Mouse (Mus musculus) thymus, postnatal 25 days (tissue): Measurements from ENCODE around the gene Ism2.
"Not testable (repeated sequence)": the region's sequence is repeated elsewhere in the genome, so short reads cannot be mapped to it uniquely, and the experiment has no call there.

ENCODE experiments used
- DNase-seq: peaks from one replicate; pipeline ENCODE4 v3.0.0; 2022

Gene Ism2

DNA sequence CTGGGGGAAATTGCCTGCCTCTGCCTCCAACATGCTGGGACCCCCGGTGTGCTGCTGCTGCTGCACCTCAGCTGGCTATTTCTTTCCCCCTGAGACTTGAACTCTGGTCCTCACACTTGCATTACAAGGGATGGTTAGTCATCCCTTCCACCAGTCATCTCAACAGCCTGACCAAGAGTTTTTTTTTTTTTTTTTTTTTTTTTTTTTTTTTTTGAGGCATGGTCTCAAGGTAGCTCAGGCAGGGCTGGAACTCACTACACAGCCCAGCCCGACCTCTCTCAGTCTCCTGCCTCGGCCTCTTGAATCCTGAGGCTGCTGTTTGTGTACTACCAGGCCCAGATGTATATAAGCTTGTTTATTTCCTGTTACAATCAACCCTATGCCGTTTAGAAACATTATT, 15.2 kb downstream of the Ism2 start:
- DNase-seq = no peak

DNA sequence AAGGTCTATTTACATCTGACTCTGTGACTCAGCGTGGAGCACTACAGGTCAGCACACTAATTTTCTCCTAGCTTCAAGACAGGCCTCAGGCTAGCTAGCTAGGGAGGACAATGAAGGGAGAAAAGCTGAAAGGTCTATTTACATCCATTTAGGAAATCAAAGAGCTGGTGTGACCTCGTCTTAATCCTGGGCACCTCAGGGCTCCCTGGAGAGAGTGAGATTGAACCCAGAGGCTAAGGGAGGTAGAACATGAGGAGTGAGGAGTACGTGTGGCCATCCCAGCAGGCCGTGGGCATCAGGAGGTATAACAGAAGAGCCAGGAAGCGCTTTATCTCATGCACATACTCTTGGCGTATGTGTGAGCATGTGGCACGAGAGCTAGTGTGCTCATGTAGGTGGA, 15.8 kb downstream of the Ism2 start:
- no peak for DNase-seq

DNA sequence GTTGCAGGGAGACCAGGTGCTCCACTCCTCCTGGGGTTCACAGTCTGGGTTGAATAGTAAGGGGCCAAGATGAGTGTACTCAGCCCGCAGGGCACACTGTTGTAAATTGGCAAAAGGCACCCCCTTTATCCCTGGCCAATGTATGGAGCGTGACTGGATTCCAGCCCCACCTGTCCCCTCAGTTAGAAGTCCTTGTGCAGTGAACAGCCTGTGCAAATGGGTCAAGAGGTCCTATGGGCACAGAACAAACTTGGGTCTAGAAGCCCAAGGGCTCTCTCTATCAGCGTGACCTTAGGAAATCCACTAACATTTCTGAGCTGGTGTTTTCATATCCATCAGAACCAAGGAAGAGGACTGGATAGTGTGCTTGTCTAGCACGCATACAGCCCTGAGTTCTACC, 16.8 kb downstream of the Ism2 start:
- DNase-seq = no peak

GRCm38 (mm10) chr12:87281766-87282165, 17.7 kb downstream of the Ism2 start:
- no peak for DNase-seq

DNA sequence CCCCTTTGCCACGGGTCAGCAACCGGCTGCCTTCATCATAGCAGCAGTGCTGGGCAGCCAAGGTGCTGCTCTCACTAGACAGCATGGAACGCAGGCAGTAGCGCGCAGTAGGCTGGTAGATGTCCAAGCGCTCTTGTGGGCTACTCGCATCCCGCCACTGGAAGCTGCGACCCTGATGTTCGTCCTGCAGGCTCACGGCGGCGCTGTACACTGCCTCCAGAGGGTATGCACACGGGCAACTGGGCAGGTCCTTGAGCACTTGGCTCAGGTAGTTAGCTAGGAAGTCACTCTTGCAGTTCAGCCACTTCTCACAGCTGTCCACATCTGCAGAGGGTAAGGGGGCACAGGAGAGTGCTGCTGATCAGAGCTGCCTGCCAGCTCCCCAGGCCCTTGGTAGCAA, 19.6 kb downstream of the Ism2 start:
- no peak for DNase-seq

- no peak for DNase-seq
Measured at GRCm38 (mm10) chr12:87279350-87279749, 20.2 kb downstream of the Ism2 start.

- no peak for DNase-seq
Measured at GRCm38 (mm10) chr12:87278118-87278730, 21.3 kb downstream of the Ism2 start.

GRCm38 (mm10) chr12:87277251-87277650, 22.3 kb downstream of the Ism2 start:
- not testable (repeated sequence) for DNase-seq

- DNase-seq = no peak
Measured at GRCm38 (mm10) chr12:87274853-87275831, 24.4 kb downstream of the Ism2 start.

DNA sequence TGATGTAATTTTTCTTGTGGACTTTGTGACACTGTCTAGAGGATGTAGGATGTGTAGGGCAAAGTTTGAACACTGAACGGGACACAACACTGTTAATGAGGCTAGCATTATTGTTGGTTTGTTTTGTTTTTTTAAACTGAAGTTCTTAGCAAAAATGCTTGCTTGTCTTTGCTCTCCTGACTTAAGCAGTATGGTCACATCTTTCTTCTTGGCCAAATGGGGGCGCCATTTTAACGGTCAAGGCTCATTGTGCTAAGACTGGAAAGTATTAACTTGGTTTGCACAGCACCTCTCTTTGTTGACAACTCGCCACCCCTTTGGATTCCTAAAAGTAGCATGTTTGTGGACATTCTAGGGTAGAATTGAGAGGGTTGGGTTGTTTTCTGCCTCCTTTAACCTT, 31.8 kb downstream of the Ism2 start:
- peak; percentile 10 for DNase-seq

- DNase-seq = no peak
Measured at GRCm38 (mm10) chr12:87266827-87267603, 32.5 kb downstream of the Ism2 start.

DNA sequence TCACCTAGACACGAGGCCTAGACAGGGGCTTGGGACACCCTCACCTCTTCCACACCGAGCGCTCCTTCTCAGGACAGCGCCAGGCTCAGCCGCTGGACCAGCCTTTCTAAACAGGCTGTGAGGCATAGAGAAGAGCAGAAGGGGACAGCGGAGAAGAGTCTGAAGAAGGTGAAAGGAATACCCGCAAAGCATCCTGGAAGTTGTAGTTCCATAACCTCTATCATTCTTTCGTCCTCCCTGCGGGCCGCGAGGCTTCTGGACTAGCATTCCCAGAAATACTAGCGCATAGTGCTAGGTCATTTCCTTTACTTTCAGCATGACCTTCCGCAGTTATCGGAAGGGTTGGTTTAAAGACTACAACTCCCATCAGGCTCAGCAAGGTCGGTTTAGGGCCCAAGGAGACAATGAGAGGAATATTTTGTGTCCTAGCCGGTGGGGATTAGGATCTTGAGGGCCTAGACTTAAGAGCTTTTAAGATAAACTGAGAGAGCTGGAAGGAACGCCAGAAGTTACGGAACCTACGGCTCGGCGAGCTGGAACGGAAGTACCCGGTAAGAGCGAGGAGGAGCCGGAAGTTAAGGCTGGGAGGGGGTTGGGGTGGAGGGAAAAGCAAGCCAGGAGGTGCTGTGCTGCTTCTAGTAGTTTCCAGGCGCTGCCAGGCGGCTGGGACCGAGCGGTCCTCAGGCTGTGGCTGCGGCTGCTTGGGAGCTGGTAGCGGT, 33.2 kb downstream of the Ism2 start, which contains the start of the genes Vipas39 and Ahsa1:
Gene Vipas39 (minus strand): TSS at position 149 of the 719 bp plus-strand sequence.
Gene Ahsa1 (plus strand): TSS at position 372 of the 719 bp plus-strand sequence.
- DNase-seq = peak; percentile 86

DNA sequence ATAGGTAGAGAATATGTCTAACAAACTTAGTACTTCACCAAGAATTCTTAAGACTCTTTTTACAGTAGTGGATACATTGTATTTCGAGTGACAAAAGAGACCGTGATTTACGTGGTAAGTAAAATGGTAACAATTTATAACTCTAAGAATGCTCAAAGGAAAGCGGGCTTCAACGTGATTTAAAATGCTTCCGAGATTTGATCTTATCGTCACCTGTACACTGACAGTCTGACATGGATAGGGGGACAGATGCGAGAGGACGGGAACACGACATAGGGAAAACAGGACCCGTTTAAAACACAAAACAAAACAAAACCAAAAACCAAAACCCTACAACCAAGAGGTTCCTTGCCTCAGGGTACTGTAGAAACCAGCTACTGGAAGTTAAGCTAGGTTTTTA, 34.1 kb downstream of the Ism2 start:
- no peak for DNase-seq

DNA sequence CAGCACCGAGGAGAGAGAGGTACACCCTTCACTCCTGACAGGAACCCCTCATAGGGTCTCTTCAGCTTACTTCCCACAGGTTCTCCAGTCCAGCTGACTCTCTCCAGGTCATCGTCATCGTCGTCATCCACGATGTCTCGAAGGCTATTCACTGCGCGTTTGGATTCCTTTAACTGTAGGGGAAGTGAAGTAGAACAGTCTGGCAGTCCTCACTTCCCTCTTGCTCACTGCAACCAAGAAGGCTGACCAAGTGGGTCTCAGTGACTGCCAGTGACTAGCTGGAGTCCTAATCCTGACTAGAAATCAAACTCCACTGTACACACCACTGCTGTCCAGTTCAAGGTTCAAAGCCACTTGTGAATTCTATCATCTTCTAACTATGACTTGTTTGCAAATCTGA, 38.9 kb downstream of the Ism2 start:
- no peak for DNase-seq

GRCm38 (mm10) chr12:87256629-87257028, 42.9 kb downstream of the Ism2 start:
- DNase-seq = no peak

GRCm38 (mm10) chr12:87253878-87254277, 45.6 kb downstream of the Ism2 start:
- no peak for DNase-seq

- DNase-seq = no peak
Measured at GRCm38 (mm10) chr12:87250161-87250560, 49.3 kb downstream of the Ism2 start.

DNA sequence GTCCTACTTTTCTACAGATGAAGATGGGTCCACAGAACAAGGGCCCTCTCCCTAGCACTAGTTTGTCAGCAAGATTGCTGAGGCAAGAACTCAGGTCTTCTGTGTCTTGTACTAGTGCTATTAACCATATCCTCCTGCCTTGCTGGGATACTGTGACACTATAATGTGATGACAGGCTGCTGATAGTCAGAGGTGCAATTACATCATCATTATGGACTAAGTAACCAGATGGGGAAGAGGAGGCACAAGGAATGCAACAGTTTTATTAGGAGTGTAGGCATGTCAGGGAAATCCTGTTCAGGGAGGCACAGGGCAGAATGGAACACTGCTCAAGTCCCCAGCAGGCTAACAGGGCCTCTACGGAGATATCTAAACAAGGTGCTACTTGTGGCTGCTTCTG, 60.9 kb downstream of the Ism2 start, which contains the start of gene Noxred1:
Gene Noxred1 (minus strand): TSS at position 101 of the 400 bp plus-strand sequence.
- DNase-seq = no peak

DNA sequence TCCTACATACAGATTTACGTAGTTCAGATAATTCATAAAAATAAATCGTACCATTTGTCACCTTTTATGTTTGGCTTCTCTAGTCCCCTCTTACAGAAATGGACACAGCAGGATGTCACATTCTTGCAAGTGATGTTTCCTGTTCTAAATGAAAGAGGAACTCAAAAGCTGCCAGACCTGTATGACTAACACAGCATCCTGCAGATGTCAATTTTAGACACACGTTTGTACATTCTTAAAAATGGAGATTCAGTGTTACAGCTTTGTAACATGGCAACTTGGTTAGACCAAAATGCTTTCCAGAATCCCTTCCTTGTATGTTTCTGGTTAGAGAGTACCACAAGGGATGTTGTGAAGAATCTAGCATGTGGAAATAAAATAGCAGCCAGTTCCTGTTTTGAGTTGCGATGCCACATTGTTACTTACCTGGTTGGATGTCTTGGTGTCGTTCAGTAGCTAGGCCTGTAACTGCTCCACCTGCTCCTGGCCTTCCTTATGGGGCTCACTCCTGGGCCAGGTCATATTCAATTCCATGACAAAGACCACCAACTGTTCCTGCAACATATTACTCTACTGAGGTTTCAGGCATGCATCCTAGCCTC, 62.5 kb downstream of the Ism2 start:
- DNase-seq = no peak

GRCm38 (mm10) chr12:87230379-87230895, 69.1 kb downstream of the Ism2 start:
- DNase-seq = no peak

GRCm38 (mm10) chr12:87229633-87230032, 69.9 kb downstream of the Ism2 start:
- no peak for DNase-seq
